Mouse (Mus musculus) MEL (cell line): ENCODE measurements around the gene Pgap3. TPM values are rescaled to one million over a fixed set of nuclear protein-coding genes. Genes with fewer than 3 reads are reported as not detected.

Experiments
- DNase-seq: peaks from one replicate; pipeline ENCODE4 v3.0.0; 2011; ENCODE audit warnings: low read depth, low spot score
- H3K27ac ChIP-seq: 2 replicates; pipeline ENCODE4 v1.5.1; 2012; ENCODE audit warnings: low read depth, mild to moderate bottlenecking, control low read depth, low read length, moderate library complexity; ENCODE audit not compliant: control insufficient read depth
- H3K27me3 ChIP-seq, 2 experiments: fragments of 150-350 bp in 1 of 2; sonication (generic) in 1 of 2; 2 replicates each; pipeline ENCODE4 v1.6.1; 2012; ENCODE audit warnings: low read length in 2 of 2, mild to moderate bottlenecking in 2 of 2, improper control_type of control experiment in 1 of 2, moderate library complexity in 1 of 2; ENCODE audit not compliant: insufficient read depth in 2 of 2, control insufficient read depth in 1 of 2
- H3K36me3 ChIP-seq, 2 experiments: 2 replicates each; pipeline ENCODE4 v1.6.1; 2012 to 2014; ENCODE audit warnings: low read length in 2 of 2, improper control_type of control experiment in 1 of 2, inconsistent platforms in 1 of 2, mild to moderate bottlenecking in 1 of 2; ENCODE audit not compliant: insufficient read depth in 2 of 2, control insufficient read depth in 1 of 2
- H3K4me1 ChIP-seq, 2 experiments: fragments of 150-350 bp in 1 of 2; sonication (generic) in 1 of 2; 2 replicates each; pipeline ENCODE4 v1.6.1; 2012; ENCODE audit warnings: low read length in 2 of 2, improper control_type of control experiment in 1 of 2, mild to moderate bottlenecking in 1 of 2; ENCODE audit not compliant: insufficient read depth in 2 of 2, control insufficient read depth in 1 of 2
- H3K4me3 ChIP-seq, 2 experiments: fragments of 150-350 bp in 1 of 2; sonication (generic) in 1 of 2; 2 replicates each; pipeline ENCODE4 v1.5.1; 2012; ENCODE audit warnings: low read depth in 2 of 2, low read length in 2 of 2, mild to moderate bottlenecking in 2 of 2, moderate library complexity in 2 of 2, control low read depth in 1 of 2, improper control_type of control experiment in 1 of 2; ENCODE audit not compliant: control insufficient read depth in 1 of 2, insufficient read depth in 1 of 2
- H3K79me2 ChIP-seq: 2 replicates; pipeline ENCODE4 v1.6.1; 2012; ENCODE audit warnings: mild to moderate bottlenecking, low read length, moderate library complexity; ENCODE audit not compliant: control insufficient read depth, poor library complexity, insufficient read depth
- H3K9ac ChIP-seq: 2 replicates; pipeline ENCODE4 v1.6.1; 2012; ENCODE audit warnings: low read depth, mild to moderate bottlenecking, control low read depth, low read length, moderate library complexity; ENCODE audit not compliant: control insufficient read depth, poor library complexity, severe bottlenecking
- H3K9me3 ChIP-seq: fragments of 150-350 bp; sonication (generic); replicated peaks from 2 replicates; pipeline ENCODE4 v1.6.1; 2012; ENCODE audit warnings: mild to moderate bottlenecking, low read length, improper control_type of control experiment, moderate library complexity; ENCODE audit not compliant: insufficient read depth
- CHD1 ChIP-seq: IDR thresholded peaks from 2 replicates; pipeline ENCODE4 v1.6.1; 2012; ENCODE audit warnings: low read depth, mild to moderate bottlenecking, inconsistent platforms, low read length, improper control_type of control experiment
- CTCF ChIP-seq, 3 experiments: IDR thresholded peaks in 2 of 3; conservative IDR thresholded peaks in 1 of 3; 2 replicates each; pipeline ENCODE4 v1.5.1; 2011 to 2012; ENCODE audit warnings: low read length in 3 of 3, low read depth in 2 of 3, mild to moderate bottlenecking in 2 of 3, improper control_type of control experiment in 1 of 3, inconsistent platforms in 1 of 3, mixed read lengths in 1 of 3, moderate library complexity in 1 of 3; ENCODE audit not compliant: control insufficient read depth in 1 of 3, insufficient read depth in 1 of 3, poor library complexity in 1 of 3, severe bottlenecking in 1 of 3
- MAFK ChIP-seq: IDR thresholded peaks from 2 replicates; pipeline ENCODE4 v1.6.1; 2011; ENCODE audit warnings: low read depth, mild to moderate bottlenecking, low read length, improper control_type of control experiment, borderline replicate concordance
- MAZ ChIP-seq: IDR thresholded peaks from 2 replicates; pipeline ENCODE4 v1.6.1; 2012; ENCODE audit warnings: low read depth, mild to moderate bottlenecking, inconsistent platforms, low read length, improper control_type of control experiment
- POLR2AphosphoS2 ChIP-seq: IDR thresholded peaks from 2 replicates; pipeline ENCODE4 v1.6.1; 2011; ENCODE audit warnings: low read length, improper control_type of control experiment
- TAL1 ChIP-seq: IDR thresholded peaks from 2 replicates; pipeline ENCODE4 v1.6.1; 2012; ENCODE audit warnings: mild to moderate bottlenecking, inconsistent platforms, low read length, moderate library complexity, mixed read lengths
- USF1 ChIP-seq: IDR thresholded peaks from 2 replicates; pipeline ENCODE4 v1.6.1; 2014; ENCODE audit warnings: low read depth, mild to moderate bottlenecking, inconsistent platforms, low read length, improper control_type of control experiment, moderate library complexity
- USF2 ChIP-seq, 2 experiments: IDR thresholded peaks; 2 replicates each; pipeline ENCODE4 v1.6.1; 2011 to 2012; ENCODE audit warnings: improper control_type of control experiment in 2 of 2, low read length in 2 of 2, borderline replicate concordance in 1 of 2, inconsistent platforms in 1 of 2, low read depth in 1 of 2, mild to moderate bottlenecking in 1 of 2; ENCODE audit not compliant: insufficient read depth in 1 of 2
- ZC3H11A ChIP-seq: IDR thresholded peaks from 2 replicates; pipeline ENCODE4 v1.6.1; 2012; ENCODE audit warnings: low read depth, mild to moderate bottlenecking, inconsistent platforms, low read length, improper control_type of control experiment
- ZKSCAN1 ChIP-seq: IDR thresholded peaks from 2 replicates; pipeline ENCODE4 v1.6.1; 2012; ENCODE audit warnings: low read depth, mild to moderate bottlenecking, inconsistent platforms, low read length, improper control_type of control experiment, moderate library complexity
- polyA plus RNA-seq, 2 experiments: library from polyadenylated mRNA; stranded (reverse) in 1 of 2; unstranded in 1 of 2; fragments of >175 nt in 1 of 2; fragments of >200 nt in 1 of 2; gene quantifications; 2 replicates each; pipeline versions ENCODE4 v1.2.1 to v1.2.4; 2012; ENCODE audit warnings: low replicate concordance in 2 of 2, low read depth in 1 of 2; ENCODE audit not compliant: insufficient read length in 2 of 2, insufficient read depth in 1 of 2, missing spikeins in 1 of 2
- total RNA-seq: library from RNA; depleted of rRNA; stranded (reverse); fragments of 300-350 nt; gene quantifications from 2 replicates; pipeline ENCODE4 v1.2.3, GENCODE M21; 2012

Gene Pgap3
- total and polyA plus RNA-seq, 3 experiments, result 7.4 to 8.4 TPM; not detected in 1

GRCm38 (mm10) chr11:98352272-98352990 is 47.9 kb downstream of the Pgap3 start:
- H3K36me3 ChIP-seq, result peaks cover 0 to 15% of the 10 kb centered on the region in 2 experiments; a peak in 2 of 4 replicates
- peaks cover 5% of the 10 kb centered on the region for H3K79me2 ChIP-seq
- H3K9ac ChIP-seq, result no peak overlapping the region
- H3K9me3 ChIP-seq, result no peaks in the 10 kb centered on the region
- no peak overlapping the region for H3K27ac ChIP-seq
- peaks cover 10 to 27% of the 10 kb centered on the region in 2 experiments for H3K4me1 ChIP-seq
- TF ChIP-seq POLR2AphosphoS2, result no peak
- TF ChIP-seq USF2 (IDR thresholded peaks at IDR 0.05; ENCODE audit: borderline replicate concordance in 1 of 2, insufficient read depth in 1 of 2, low read depth in 1 of 2, low read length in 2 of 2), result no peak
- TF ChIP-seq USF1, result no peak
- TF ChIP-seq ZKSCAN1, result no peak
- no peak for TF ChIP-seq ZC3H11A
- TF ChIP-seq CHD1, result no peak
- TF ChIP-seq TAL1, result no peak
- TF ChIP-seq MAFK, result no peak
- TF ChIP-seq, all 39 proteins: peak for 0
- no peak for DNase-seq
- no peak overlapping the region for H3K4me3 ChIP-seq
- no peaks in the 10 kb centered on the region for H3K27me3 ChIP-seq

GRCm38 (mm10) chr11:98349308-98349707 is 51.0 kb downstream of the Pgap3 start:
- TF ChIP-seq CTCF (IDR thresholded peaks at IDR 0.05 in 2 of 3, conservative IDR thresholded peaks at IDR 0.05 in 1 of 3; ENCODE audit: control insufficient read depth in 1 of 3, insufficient read depth in 1 of 3, low read depth in 2 of 3, low read length in 3 of 3, poor library complexity in 1 of 3, severe bottlenecking in 1 of 3) (no peak), ZC3H11A (0 out of 2 replicates have a peak, but pooled peaks have one; percentile 1), MAZ (0 out of 2 replicates have a peak, but pooled peaks have one; percentile 34), CHD1 (no peak)
- peak overlapping the region; percentile 85 to 97 for H3K4me3 ChIP-seq
- peak overlapping the region; percentile 94 for H3K9ac ChIP-seq

More at GRCm38 (mm10) chr11:98349308-98349707, 51.0 kb downstream of the Pgap3 start:
- H3K27ac ChIP-seq, result no peak overlapping the region
- H3K4me1 ChIP-seq, result peaks cover 4 to 23% of the 10 kb centered on the region in 2 experiments; a peak in 3 of 4 replicates
- H3K36me3 ChIP-seq, result peaks cover 0 to 8% of the 10 kb centered on the region in 2 experiments; a peak in 2 of 4 replicates
- no peaks in the 10 kb centered on the region for H3K27me3 ChIP-seq
- DNase-seq, result peak; percentile 53
- H3K9me3 ChIP-seq, result no peaks in the 10 kb centered on the region
- H3K79me2 ChIP-seq, result peaks cover 5% of the 10 kb centered on the region
